In genomic region chr12:86102686-86103085, GRCm38 (mm10) we compare ENCODE assay signal across 15 mouse cellular contexts. TPM values are rescaled to one million over a fixed set of nuclear protein-coding genes. Genes with fewer than 3 reads are reported as not detected.
DNase-seq lines count a peak whose midpoint lies in the region; ATAC-seq and TF ChIP-seq lines count a peak whose summit lies in the region.
"Had no signal": no experiment of that assay in that cellular context is flagged by ENCODE, and none has a peak within 500 bp of the region (broad histone marks: within the 10 kb centered on the region; RNA-seq: fewer than 3 reads in every experiment).

No protein-coding gene starts in this region.

- whole genome bisulfite sequencing in heart, embryonic 10.5 days = 76% methylated on average over 8 of the region's 8 CpGs
- 70% methylated on average over 8 of the region's 8 CpGs for WGBS in hindbrain, embryonic 15.5 days
- 73% methylated on average over 8 of the region's 8 CpGs for WGBS in hindbrain, embryonic 14.5 days
- WGBS in midbrain, embryonic 11.5 days = 82% methylated on average over 8 of the region's 8 CpGs
- WGBS in midbrain, postnatal 0 days = 75% methylated on average over 8 of the region's 8 CpGs
- 87% methylated on average over 8 of the region's 8 CpGs for WGBS in liver, embryonic 11.5 days

- no peak for TF ChIP-seq CTCF in midbrain, postnatal 0 days (IDR thresholded peaks at IDR 0.05)

- no peak overlapping the region for H3K4me2 ChIP-seq in hindbrain, embryonic 15.5 days
- no peak overlapping the region for H3K4me2 ChIP-seq in hindbrain, embryonic 14.5 days (replicated peaks)
- no peak overlapping the region for H3K4me2 ChIP-seq in midbrain, embryonic 11.5 days
- no peak overlapping the region for H3K4me2 ChIP-seq in midbrain, postnatal 0 days (ENCODE audit: low read depth, low read length, poor library complexity, severe bottlenecking)
- H3K4me2 ChIP-seq in liver, embryonic 11.5 days = no peak overlapping the region
- H3K4me2 ChIP-seq: lung, embryonic 14.5 days had no signal

- intact Hi-C loops in heart, postnatal 14 days (cut with DNase I) = no loop called here

- 0 out of 2 replicates have a peak, but pooled peaks cover 3% of the 10 kb centered on the region for H3K36me3 ChIP-seq in heart, embryonic 10.5 days
- no peaks in the 10 kb centered on the region for H3K36me3 ChIP-seq in hindbrain, embryonic 15.5 days
- 0 out of 2 replicates have a peak, but pooled peaks cover 8% of the 10 kb centered on the region for H3K36me3 ChIP-seq in hindbrain, embryonic 14.5 days (replicated peaks; ENCODE audit: control insufficient read depth, insufficient read depth)
- no peaks in the 10 kb centered on the region for H3K36me3 ChIP-seq in midbrain, embryonic 11.5 days (ENCODE audit: control insufficient read depth, insufficient read depth, low read length)
- H3K36me3 ChIP-seq in midbrain, postnatal 0 days (ENCODE audit: insufficient read depth, low read length) = 0 out of 2 replicates have a peak, but pooled peaks cover 4% of the 10 kb centered on the region
- H3K36me3 ChIP-seq in liver, embryonic 11.5 days (ENCODE audit: control insufficient read depth, insufficient read depth, low read length) = no peaks in the 10 kb centered on the region

- H3K27ac ChIP-seq in heart, embryonic 10.5 days = peak overlapping the region; percentile 62
- H3K27ac ChIP-seq in hindbrain, embryonic 15.5 days (replicated peaks) = 0 out of 2 replicates have a peak overlapping the region, but pooled peaks have one; percentile 31
- H3K27ac ChIP-seq in hindbrain, embryonic 14.5 days = no peak overlapping the region
- no peak overlapping the region; the same call in 1 of the 2 replicates for H3K27ac ChIP-seq in midbrain, embryonic 11.5 days (ENCODE audit: low read depth, low read length)
- no peak overlapping the region for H3K27ac ChIP-seq in midbrain, postnatal 0 days (ENCODE audit: low read depth, low read length)
- H3K27ac ChIP-seq in liver, embryonic 11.5 days (ENCODE audit: low read depth, low read length) = no peak overlapping the region

- H3K4me1 ChIP-seq in heart, embryonic 10.5 days = peaks cover 61% of the 10 kb centered on the region
- peaks cover 15% of the 10 kb centered on the region for H3K4me1 ChIP-seq in hindbrain, embryonic 15.5 days (replicated peaks)
- peaks cover 13% of the 10 kb centered on the region for H3K4me1 ChIP-seq in hindbrain, embryonic 14.5 days (replicated peaks; ENCODE audit: control insufficient read depth, insufficient read depth, low read length)
- H3K4me1 ChIP-seq in midbrain, embryonic 11.5 days (ENCODE audit: control insufficient read depth, insufficient read depth, low read length) = peaks cover 15% of the 10 kb centered on the region
- no peaks in the 10 kb centered on the region for H3K4me1 ChIP-seq in midbrain, postnatal 0 days (ENCODE audit: insufficient read depth, low read length)
- H3K4me1 ChIP-seq in liver, embryonic 11.5 days (replicated peaks; ENCODE audit: control insufficient read depth, insufficient read depth, low read length) = 0 out of 2 replicates have a peak, but pooled peaks cover 2% of the 10 kb centered on the region

- no peak overlapping the region for H3K4me3 ChIP-seq in heart, embryonic 10.5 days
- H3K4me3 ChIP-seq in hindbrain, embryonic 15.5 days = no peak overlapping the region
- no peak overlapping the region for H3K4me3 ChIP-seq in hindbrain, embryonic 14.5 days (replicated peaks; ENCODE audit: low read length)
- no peak overlapping the region for H3K4me3 ChIP-seq in midbrain, embryonic 11.5 days (ENCODE audit: low read depth, low read length)
- H3K4me3 ChIP-seq in midbrain, postnatal 0 days (ENCODE audit: low read depth, low read length) = no peak overlapping the region
- no peak overlapping the region for H3K4me3 ChIP-seq in liver, embryonic 11.5 days (ENCODE audit: low read depth, low read length)
- H3K4me3 ChIP-seq: myocyte had no signal

- DNase-seq in heart, embryonic 10.5 days (ENCODE audit: low spot score) = no peak
- DNase-seq in heart, postnatal 14 days = no peak
- no peak for DNase-seq in hindbrain, embryonic 14.5 days (ENCODE audit: low spot score)
- DNase-seq in midbrain, embryonic 11.5 days (ENCODE audit: low spot score, missing footprints) = peak; percentile 77
- DNase-seq in midbrain, postnatal 0 days (ENCODE audit: low spot score) = no peak
- DNase-seq in yolk sac, embryonic 10.5 days (ENCODE audit: low spot score) = peak; percentile 21
- DNase-seq in liver, embryonic 11.5 days (ENCODE audit: low spot score) = no peak
- DNase-seq: cerebellum, adult 9-10 months; gastrocnemius, postnatal 25 days; liver; thymus, postnatal 4 days had no signal

- H3K9ac ChIP-seq in hindbrain, embryonic 15.5 days = no peak overlapping the region
- H3K9ac ChIP-seq in hindbrain, embryonic 14.5 days = no peak overlapping the region
- H3K9ac ChIP-seq in midbrain, embryonic 11.5 days (ENCODE audit: low read length) = peak overlapping the region; percentile 13; the same call in 1 of the 2 replicates
- no peak overlapping the region for H3K9ac ChIP-seq in midbrain, postnatal 0 days (replicated peaks; ENCODE audit: low read length, poor library complexity, severe bottlenecking)
- no peak overlapping the region for H3K9ac ChIP-seq in liver, embryonic 11.5 days (ENCODE audit: low read depth, low read length)
- H3K9ac ChIP-seq: lung, embryonic 14.5 days had no signal

- H3K9me3 ChIP-seq in heart, embryonic 10.5 days = no peaks in the 10 kb centered on the region
- H3K9me3 ChIP-seq in hindbrain, embryonic 15.5 days = no peaks in the 10 kb centered on the region
- H3K9me3 ChIP-seq in hindbrain, embryonic 14.5 days (ENCODE audit: control insufficient read depth, low read length) = no peaks in the 10 kb centered on the region
- no peaks in the 10 kb centered on the region for H3K9me3 ChIP-seq in midbrain, embryonic 11.5 days (ENCODE audit: control insufficient read depth, low read length)
- H3K9me3 ChIP-seq in midbrain, postnatal 0 days (ENCODE audit: low read length) = no peaks in the 10 kb centered on the region
- H3K9me3 ChIP-seq in liver, embryonic 11.5 days (ENCODE audit: control insufficient read depth, low read length) = no peaks in the 10 kb centered on the region

- no peaks in the 10 kb centered on the region for H3K27me3 ChIP-seq in heart, embryonic 10.5 days (ENCODE audit: insufficient read depth, poor library complexity, severe bottlenecking)
- H3K27me3 ChIP-seq in hindbrain, embryonic 15.5 days = no peaks in the 10 kb centered on the region
- H3K27me3 ChIP-seq in hindbrain, embryonic 14.5 days (ENCODE audit: control insufficient read depth, insufficient read depth, low read length) = no peaks in the 10 kb centered on the region
- no peaks in the 10 kb centered on the region for H3K27me3 ChIP-seq in midbrain, embryonic 11.5 days (ENCODE audit: control insufficient read depth, insufficient read depth, low read length)
- H3K27me3 ChIP-seq in midbrain, postnatal 0 days (ENCODE audit: insufficient read depth, low read length) = no peaks in the 10 kb centered on the region
- no peaks in the 10 kb centered on the region for H3K27me3 ChIP-seq in liver, embryonic 11.5 days (replicated peaks; ENCODE audit: control insufficient read depth, insufficient read depth, low read length)

- no peak for ATAC-seq in hindbrain, embryonic 15.5 days (ENCODE audit: low FRiP score, low read depth)
- no peak for ATAC-seq in hindbrain, embryonic 14.5 days (ENCODE audit: low FRiP score)
- ATAC-seq in midbrain, embryonic 11.5 days (ENCODE audit: low FRiP score) = no peak
- no peak for ATAC-seq in midbrain, postnatal 0 days (ENCODE audit: low FRiP score)
- ATAC-seq in liver, embryonic 11.5 days (replicated peaks; ENCODE audit: low FRiP score) = no peak

RNA-seq across cellular contexts. Expression of gene Ift43, which starts 20.3 kb away (rescaled TPM):
- 104 and 114 TPM in 2 replicates for polyA plus RNA-seq in heart, embryonic 10.5 days (2016; fragmentation: Nextera tagmentation; extraction: Ambion mirVana)
- total RNA-seq in heart, postnatal 14 days (2021) = 10 to 100 TPM; 24.4 to 26.6 TPM
- 42.7 and 45.8 TPM in 2 replicates for polyA plus RNA-seq in hindbrain, embryonic 15.5 days (2015; fragmentation: Nextera tagmentation; extraction: Ambion mirVana)
- 38.2 and 53.2 TPM in 2 replicates for polyA plus RNA-seq in hindbrain, embryonic 14.5 days (2014; fragmentation: Nextera tagmentation; extraction: Ambion mirVana)
- 89.8 and 95.4 TPM in 2 replicates for polyA plus RNA-seq in midbrain, embryonic 11.5 days (2014; fragmentation: Nextera tagmentation; extraction: Ambion mirVana)
- 11.9 and 13.7 TPM in 2 replicates for total RNA-seq in midbrain, postnatal 0 days (2014; rRNA removed)
- 29.7 and 30.0 TPM in 2 replicates for polyA plus RNA-seq in midbrain, postnatal 0 days (2015; fragmentation: Nextera tagmentation; extraction: Ambion mirVana)
- 26.3 and 28.1 TPM in 2 replicates for polyA plus RNA-seq in liver, embryonic 11.5 days (2014; fragmentation: Nextera tagmentation; extraction: Ambion mirVana)

RNA-seq across cellular contexts. Expression of gene Tgfb3, which starts 23.8 kb away (rescaled TPM):
- polyA plus RNA-seq in heart, embryonic 10.5 days (2016; fragmentation: Nextera tagmentation; extraction: Ambion mirVana) = 13.0 and 15.3 TPM in 2 replicates
- total RNA-seq in heart, postnatal 14 days (2021) = 10 to 100 TPM; 15.0 to 16.2 TPM
- 5.1 and 5.4 TPM in 2 replicates for polyA plus RNA-seq in hindbrain, embryonic 15.5 days (2015; fragmentation: Nextera tagmentation; extraction: Ambion mirVana)
- polyA plus RNA-seq in hindbrain, embryonic 14.5 days (2014; fragmentation: Nextera tagmentation; extraction: Ambion mirVana) = 3.6 and 4.0 TPM in 2 replicates
- polyA plus RNA-seq in midbrain, embryonic 11.5 days (2014; fragmentation: Nextera tagmentation; extraction: Ambion mirVana) = 3.5 and 4.6 TPM in 2 replicates
- 3.3 and 3.6 TPM in 2 replicates for total RNA-seq in midbrain, postnatal 0 days (2014; rRNA removed)
- polyA plus RNA-seq in midbrain, postnatal 0 days (2015; fragmentation: Nextera tagmentation; extraction: Ambion mirVana) = 3.7 and 4.4 TPM in 2 replicates
- 12.4 and 14.7 TPM in 2 replicates for polyA plus RNA-seq in liver, embryonic 11.5 days (2014; fragmentation: Nextera tagmentation; extraction: Ambion mirVana)
- total RNA-seq: megakaryocyte progenitor cell, adult 5-6 weeks had no signal

Comparison
In these comparisons a context has a peak if more than half of its experiments do, and no peak if none do; other contexts are left out.
1. DNase-seq: peak in midbrain, embryonic 11.5 days (single experiment) and yolk sac, embryonic 10.5 days (single experiment); none in heart, embryonic 10.5 days (single experiment), heart, postnatal 14 days (0 of 2), hindbrain, embryonic 14.5 days (single experiment), midbrain, postnatal 0 days (single experiment) and liver, embryonic 11.5 days (single experiment).
2. H3K27ac ChIP-seq: peak in heart, embryonic 10.5 days (single experiment) and hindbrain, embryonic 15.5 days (single experiment); none in hindbrain, embryonic 14.5 days (single experiment), midbrain, embryonic 11.5 days (single experiment), midbrain, postnatal 0 days (single experiment) and liver, embryonic 11.5 days (single experiment).